Mouse (Mus musculus) heart, postnatal 36 days (tissue): Measurements from ENCODE around the gene Usp49. TPM values are rescaled to one million over a fixed set of nuclear protein-coding genes. Genes with fewer than 3 reads are reported as not detected.

Experiments
- DNase-seq, 2 experiments: peaks; one replicate each; pipeline ENCODE4 v3.0.0; 2021 to 2022
- intact Hi-C: fragments of 180-260 bp; cut with DNase I; formaldehyde crosslinking; loops from one replicate; pipeline ENCODE4 v1.15.1; 2025
- total RNA-seq, 2 experiments: library from RNA; stranded (reverse); gene quantifications; 2 replicates each; pipeline ENCODE4 v1.2.3; 2021

Gene Usp49
- total RNA-seq, 2 experiments from 2014 or later: 3.9 to 4.4 TPM

GRCm38 (mm10) chr17:47710036-47710435, 79.5 kb downstream of the Usp49 start:
- intact Hi-C loops: no loop called here
- DNase-seq: no peak

- intact Hi-C loops: no loop called here
- no peak for DNase-seq
Measured at GRCm38 (mm10) chr17:47711883-47712282, 81.4 kb downstream of the Usp49 start.

- intact Hi-C loops: no loop called here
Measured at GRCm38 (mm10) chr17:47712889-47713571, 82.5 kb downstream of the Usp49 start.

GRCm38 (mm10) chr17:47715037-47715436, 84.5 kb downstream of the Usp49 start:
- intact Hi-C loops: no loop called here
- no peak for DNase-seq

More at GRCm38 (mm10) chr17:47712889-47713571, 82.5 kb downstream of the Usp49 start:
- DNase-seq: no peak

GRCm38 (mm10) chr17:47721183-47721582, 90.7 kb downstream of the Usp49 start:
- intact Hi-C loops: no loop called here
- no peak for DNase-seq

GRCm38 (mm10) chr17:47726566-47726965, 96.1 kb downstream of the Usp49 start, which contains the start of gene Pgc:
TSS of gene Pgc (plus strand) at chr17:47726842.
- intact Hi-C loops: no loop called here
- DNase-seq: no peak

GRCm38 (mm10) chr17:47730633-47731575, 100.4 kb downstream of the Usp49 start:
- intact Hi-C loops: no loop called here
- no peak for DNase-seq

GRCm38 (mm10) chr17:47735553-47736100, 105.1 kb downstream of the Usp49 start:
- intact Hi-C loops: no loop called here
- no peak for DNase-seq

Other genes with a start within 250 kb of the Usp49 start
- under 1 TPM; 0.25 to 0.33 TPM for gene Guca1b, start 245.3 kb upstream of the Usp49 start, total RNA-seq
- not detected for gene Guca1a, start 230.1 kb upstream of the Usp49 start, total RNA-seq
- 1 to 10 TPM; 1.6 to 1.8 TPM for gene AI661453, start 194.1 kb upstream of the Usp49 start, total RNA-seq
- gene 1700001C19Rik, start 193.3 kb upstream of the Usp49 start, total RNA-seq: not detected
- gene Taf8, start 128.4 kb upstream of the Usp49 start, total RNA-seq: 10 to 100 TPM; 12.0 to 13.6 TPM
- gene Ccnd3, start 125.6 kb upstream of the Usp49 start, total RNA-seq: 10 to 100 TPM; 79.8 to 88.7 TPM
- 10 to 100 TPM; 14.2 to 14.3 TPM for gene Bysl, start 19.2 kb upstream of the Usp49 start, total RNA-seq
- 10 to 100 TPM; 15.8 to 17.8 TPM for gene Med20, start 19.1 kb upstream of the Usp49 start, total RNA-seq
- gene Gm20517, start 19.1 kb upstream of the Usp49 start, total RNA-seq: 1 to 10 TPM; 2.1 to 3.5 TPM
- 100 to 1,000 TPM; 119 to 126 TPM for gene Tomm6, start 57.7 kb downstream of the Usp49 start, total RNA-seq
- gene Frs3, start 58.3 kb downstream of the Usp49 start, total RNA-seq: 1 to 10 TPM; 4.0 to 4.3 TPM
- under 1 TPM; 0.50 to 0.70 TPM for gene Gm21981, start 63.8 kb downstream of the Usp49 start, total RNA-seq
- 1 to 10 TPM; 2.1 to 4.8 TPM for gene Prickle4, start 64.0 kb downstream of the Usp49 start, total RNA-seq
- not detected for gene Pgc, start 96.2 kb downstream of the Usp49 start, total RNA-seq
- 10 to 100 TPM; 39.9 to 44.8 TPM for gene Tfeb, start 106.3 kb downstream of the Usp49 start, total RNA-seq
- gene Mdfi, start 204.0 kb downstream of the Usp49 start, total RNA-seq: 1 to 10 TPM in 1 of 2 experiments, under 1 TPM in 1; 0.81 to 3.1 TPM